Mouse (Mus musculus) liver, postnatal 0 days (tissue): ENCODE results near the gene Gm42688.

Experiments used
- CTCF ChIP-seq: sonication (generic); IDR thresholded peaks from 2 replicates; pipeline ENCODE4 v1.5.1; 2016; ENCODE audit warnings: antibody characterized with exemption, low read depth
- EP300 ChIP-seq: IDR thresholded peaks from 2 replicates; pipeline ENCODE4 v1.6.1; 2016; ENCODE audit warnings: antibody characterized with exemption, low read depth, mild to moderate bottlenecking

DNA sequence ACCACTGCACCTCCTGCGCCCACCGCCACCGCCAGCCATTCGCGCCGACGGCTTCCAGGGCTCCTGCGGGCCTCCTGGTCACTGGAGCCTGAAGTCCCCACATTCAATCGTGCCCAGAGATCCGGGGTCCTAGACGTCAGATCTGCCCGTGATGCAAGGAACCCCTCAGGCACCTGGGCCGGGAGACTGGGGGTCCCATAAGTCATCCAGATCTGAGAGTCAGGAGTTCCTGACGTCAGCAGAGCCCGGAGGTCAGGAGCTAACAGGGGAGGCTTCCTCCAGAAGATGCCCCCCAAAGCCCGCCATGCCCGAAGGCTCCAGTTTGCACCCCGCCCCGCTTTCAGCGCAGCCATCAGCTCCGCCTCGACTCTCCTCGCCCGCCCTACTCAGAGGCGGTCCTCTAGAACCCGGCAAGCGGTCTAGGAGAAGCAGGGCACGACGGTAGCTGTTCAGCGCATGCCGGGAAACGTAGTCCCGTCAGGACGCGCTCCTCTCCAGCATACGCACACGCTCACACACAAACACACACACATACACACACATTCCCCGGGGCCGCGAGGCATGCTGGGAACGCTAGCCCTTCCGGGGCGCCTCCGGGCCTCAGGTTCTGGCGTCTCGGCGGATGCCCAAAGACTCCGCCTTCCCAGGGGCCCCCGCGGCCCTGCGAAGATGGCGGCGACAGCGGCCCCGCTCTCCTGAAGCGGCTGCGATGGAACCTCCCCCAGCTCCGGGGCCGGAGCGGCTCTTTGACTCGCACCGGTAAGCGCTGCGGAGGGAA lies 47.2 kb upstream of the Gm42688 start, which contains the start of gene Aup1:
- TF ChIP-seq CTCF (no peak), EP300 (peak; percentile 83)
